ENCODE assay signal across 8 mouse cellular contexts in genomic region chr7:144620721-144621681, GRCm38 (mm10). TPM values are rescaled to one million over a fixed set of nuclear protein-coding genes. Genes with fewer than 3 reads are reported as not detected.
DNase-seq lines count a peak whose midpoint lies in the region; ATAC-seq lines count a peak whose summit lies in the region.
"Had no signal": no experiment of that assay in that cellular context is flagged by ENCODE, and none has a peak within 500 bp of the region (broad histone marks: within the 10 kb centered on the region; RNA-seq: fewer than 3 reads in every experiment).

No protein-coding gene starts in this region.

- DNase-seq in ovary, adult 18-20 months (ENCODE audit: low spot score), result peak; percentile 77
- no peak for DNase-seq in ovary, postnatal 10 days (ENCODE audit: low spot score)
- peak; percentile 8 to 23 for DNase-seq in frontal cortex, postnatal 14 days (ENCODE audit: low spot score in 2 of 2)
- peak; percentile 38 for DNase-seq in lung, postnatal 36 days
- no peak for DNase-seq in adipocyte (ENCODE audit: low spot score)
- DNase-seq in neural tube, embryonic 10.5 days (ENCODE audit: extremely low spot score, low spot score), result no peak
- DNase-seq: liver had no signal

- ATAC-seq in granulocyte monocyte progenitor cell, adult 5-6 weeks (replicated peaks; ENCODE audit: poor library complexity, severe bottlenecking), result no peak

RNA-seq across cellular contexts. Expression of gene Fadd, which starts 38.7 kb away (rescaled TPM):
- 8.3 and 13.2 TPM in 2 replicates for total RNA-seq in granulocyte monocyte progenitor cell, adult 5-6 weeks (2014; fragmentation: Nextera tagmentation)
- 6.7 and 8.1 TPM in 2 replicates for total RNA-seq in granulocyte monocyte progenitor cell, adult 5-6 weeks (2017)

Comparison
In these comparisons a context has a peak if more than half of its experiments do, and no peak if none do; other contexts are left out.
1. DNase-seq: peak in ovary, adult 18-20 months (single experiment), frontal cortex, postnatal 14 days (2 of 2) and lung, postnatal 36 days (single experiment); none in ovary, postnatal 10 days (single experiment), adipocyte (single experiment) and neural tube, embryonic 10.5 days (single experiment).